8 mouse cellular contexts compared by ENCODE assay signal in the genomic region with DNA sequence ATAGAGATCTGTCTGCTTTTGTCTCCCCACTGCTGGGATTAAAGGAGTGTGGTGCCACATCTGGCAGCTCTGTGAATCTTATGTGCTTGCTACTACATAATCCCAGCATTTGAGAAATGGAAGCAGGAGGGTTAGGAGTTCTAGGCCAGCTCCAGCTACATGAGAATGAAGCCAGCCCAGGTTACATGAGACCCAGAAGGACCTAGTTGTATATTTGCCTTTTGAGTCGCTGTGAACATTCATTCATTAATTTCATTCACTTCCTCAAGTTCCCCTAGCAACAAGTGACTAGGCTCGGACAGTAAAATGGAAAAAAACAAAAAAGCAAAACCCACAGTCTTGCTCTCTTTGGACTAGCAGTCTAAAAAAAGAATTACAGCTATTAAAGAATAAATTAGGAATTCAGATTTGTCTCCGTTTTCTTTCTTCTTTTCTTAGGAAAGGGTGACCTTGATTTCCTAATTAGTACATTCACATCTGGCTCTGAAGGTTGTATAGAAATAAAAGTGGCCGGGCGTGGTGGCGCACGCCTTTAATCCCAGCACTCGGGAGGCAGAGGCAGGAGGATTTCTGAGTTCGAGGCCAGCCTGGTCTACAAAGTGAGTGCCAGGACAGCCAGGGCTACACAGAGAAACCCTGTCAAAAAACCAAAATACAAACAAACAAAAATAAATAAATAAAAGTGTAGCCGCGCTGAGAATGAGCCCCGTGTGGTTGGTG. TPM values are rescaled to one million over a fixed set of nuclear protein-coding genes. Genes with fewer than 3 reads are reported as not detected.
A peak's percentile ranks its signal among the peaks of the same experiment; 100 is the strongest.
DNase-seq lines count a peak whose midpoint lies in the region; ATAC-seq lines count a peak whose summit lies in the region.

No protein-coding gene starts in this region.

- no peak for DNase-seq in heart, postnatal 25 days (ENCODE audit: low spot score)
- peak; percentile 30 for DNase-seq in MN1 (ENCODE audit: low spot score)
- no peak for DNase-seq in ovary, postnatal 36 days (ENCODE audit: low spot score)
- no peak for DNase-seq in c-Kit-positive CD71-positive TER-119-positive erythroid progenitor cells, embryonic 14.5 days (ENCODE audit: low spot score)
- no peak for DNase-seq in frontal cortex, adult 2 months (ENCODE audit: extremely low spot score in 1 of 2, low spot score in 1 of 2)

- 48% methylated on average over 12 of the region's 12 CpGs for WGBS in heart, embryonic 14.5 days
- WGBS in hindbrain, embryonic 12.5 days = 46% methylated on average over 12 of the region's 12 CpGs
- WGBS in midbrain, embryonic 16.5 days = 42% methylated on average over 12 of the region's 12 CpGs

- peak overlapping the region; percentile 7 to 78; a peak in 3 of 4 replicates for H3K4me3 ChIP-seq in heart, embryonic 14.5 days (ENCODE audit: control insufficient read depth in 1 of 2, insufficient read depth in 1 of 2, low read depth in 1 of 2, low read length in 2 of 2)
- peak overlapping the region; percentile 76 for H3K4me3 ChIP-seq in hindbrain, embryonic 12.5 days
- peak overlapping the region; percentile 81 for H3K4me3 ChIP-seq in midbrain, embryonic 16.5 days (ENCODE audit: low read depth, low read length)

- peaks cover 20% of the 10 kb centered on the region for H3K36me3 ChIP-seq in heart, embryonic 14.5 days (ENCODE audit: control insufficient read depth, insufficient read depth, low read length)
- peaks cover 13% of the 10 kb centered on the region; the same call in 1 of the 2 replicates for H3K36me3 ChIP-seq in hindbrain, embryonic 12.5 days
- no peaks in the 10 kb centered on the region; the same call in 1 of the 2 replicates for H3K36me3 ChIP-seq in midbrain, embryonic 16.5 days (ENCODE audit: control insufficient read depth, insufficient read depth, low read length)

- H3K4me2 ChIP-seq in heart, embryonic 14.5 days (ENCODE audit: low read length) = peak overlapping the region; percentile 85
- H3K4me2 ChIP-seq in hindbrain, embryonic 12.5 days (replicated peaks) = peak overlapping the region; percentile 61
- peak overlapping the region; percentile 47 for H3K4me2 ChIP-seq in midbrain, embryonic 16.5 days (ENCODE audit: low read length)

- ATAC-seq in heart, embryonic 14.5 days (ENCODE audit: insufficient number of reproducible peaks, insufficient read depth, low FRiP score, low read depth) = no peak
- ATAC-seq in hindbrain, embryonic 12.5 days (ENCODE audit: low FRiP score) = no peak
- ATAC-seq in midbrain, embryonic 16.5 days = no peak

- no peaks in the 10 kb centered on the region for H3K27me3 ChIP-seq in heart, embryonic 14.5 days (ENCODE audit: control insufficient read depth, insufficient read depth, low read length)
- H3K27me3 ChIP-seq in hindbrain, embryonic 12.5 days = no peaks in the 10 kb centered on the region
- no peaks in the 10 kb centered on the region for H3K27me3 ChIP-seq in midbrain, embryonic 16.5 days (ENCODE audit: control insufficient read depth, insufficient read depth, low read depth, low read length)

- H3K9ac ChIP-seq in heart, embryonic 14.5 days (ENCODE audit: low read length) = no peak overlapping the region
- no peak overlapping the region for H3K9ac ChIP-seq in hindbrain, embryonic 12.5 days
- H3K9ac ChIP-seq in midbrain, embryonic 16.5 days (ENCODE audit: low read depth, low read length) = no peak overlapping the region

- intact Hi-C loops in heart, postnatal 25 days (cut with DNase I) = no loop called here

- H3K27ac ChIP-seq in heart, embryonic 14.5 days (replicated peaks in 1 of 2; ENCODE audit: control insufficient read depth in 1 of 2, insufficient read depth in 1 of 2, low read depth in 2 of 2, low read length in 2 of 2) = peak overlapping the region; percentile 51 to 90; a peak in 3 of 4 replicates
- peak overlapping the region; percentile 88 for H3K27ac ChIP-seq in hindbrain, embryonic 12.5 days
- H3K27ac ChIP-seq in midbrain, embryonic 16.5 days (ENCODE audit: low read length) = peak overlapping the region; percentile 93

- H3K9me3 ChIP-seq in heart, embryonic 14.5 days (ENCODE audit: control insufficient read depth, low read length) = no peaks in the 10 kb centered on the region
- 0 out of 2 replicates have a peak, but pooled peaks cover 4% of the 10 kb centered on the region for H3K9me3 ChIP-seq in hindbrain, embryonic 12.5 days (replicated peaks)
- no peaks in the 10 kb centered on the region; the same call in 1 of the 2 replicates for H3K9me3 ChIP-seq in midbrain, embryonic 16.5 days (replicated peaks; ENCODE audit: control insufficient read depth, low read length, poor library complexity, severe bottlenecking)

- peaks cover 8 to 27% of the 10 kb centered on the region in 2 experiments for H3K4me1 ChIP-seq in heart, embryonic 14.5 days (ENCODE audit: control insufficient read depth in 2 of 2, insufficient read depth in 2 of 2, low read length in 2 of 2)
- peaks cover 14% of the 10 kb centered on the region for H3K4me1 ChIP-seq in hindbrain, embryonic 12.5 days
- peaks cover 13% of the 10 kb centered on the region for H3K4me1 ChIP-seq in midbrain, embryonic 16.5 days (ENCODE audit: control insufficient read depth, insufficient read depth, low read length)

RNA-seq across cellular contexts. Expression of gene Ccdc107, which starts 0.4 kb away (rescaled TPM):
- polyA plus RNA-seq in heart, embryonic 14.5 days (2014; fragmentation: Nextera tagmentation; extraction: Ambion mirVana) = 76.5 and 85.8 TPM in 2 replicates
- total RNA-seq in heart, postnatal 25 days (2021) = 10 to 100 TPM; 26.6 to 31.8 TPM
- polyA plus RNA-seq in hindbrain, embryonic 12.5 days (2016; fragmentation: Nextera tagmentation; extraction: Ambion mirVana) = 50.8 and 51.4 TPM in 2 replicates
- 81.1 and 90.3 TPM in 2 replicates for polyA plus RNA-seq in midbrain, embryonic 16.5 days (2015; fragmentation: Nextera tagmentation; extraction: Ambion mirVana)
- 88.4 and 126 TPM in 2 replicates for polyA plus RNA-seq in frontal cortex, adult 2 months (2012; rRNA removed)

RNA-seq across cellular contexts. Expression of gene Arhgef39, which starts 7.2 kb away (rescaled TPM):
- 28.7 and 31.0 TPM in 2 replicates for polyA plus RNA-seq in heart, embryonic 14.5 days (2014; fragmentation: Nextera tagmentation; extraction: Ambion mirVana)
- total RNA-seq in heart, postnatal 25 days (2021) = under 1 TPM; 0.39 to 0.61 TPM
- 22.6 and 26.8 TPM in 2 replicates for polyA plus RNA-seq in hindbrain, embryonic 12.5 days (2016; fragmentation: Nextera tagmentation; extraction: Ambion mirVana)
- polyA plus RNA-seq in midbrain, embryonic 16.5 days (2015; fragmentation: Nextera tagmentation; extraction: Ambion mirVana) = 4.4 and 7.3 TPM in 2 replicates
- polyA plus RNA-seq in frontal cortex, adult 2 months (2012; rRNA removed) = 1.3 and 1.6 TPM in 2 replicates

RNA-seq across cellular contexts. Expression of gene Sit1, which starts 8.7 kb away (rescaled TPM):
- not detected in 2 replicates for polyA plus RNA-seq in heart, embryonic 14.5 days (2014; fragmentation: Nextera tagmentation; extraction: Ambion mirVana)
- total RNA-seq in heart, postnatal 25 days (2021) = not detected
- polyA plus RNA-seq in hindbrain, embryonic 12.5 days (2016; fragmentation: Nextera tagmentation; extraction: Ambion mirVana) = not detected in 2 replicates
- not detected in 2 replicates for polyA plus RNA-seq in midbrain, embryonic 16.5 days (2015; fragmentation: Nextera tagmentation; extraction: Ambion mirVana)
- polyA plus RNA-seq in frontal cortex, adult 2 months (2012; rRNA removed) = 0.16 TPM in 1 of 2 replicates, not detected in the other

RNA-seq across cellular contexts. Expression of gene Car9, which starts 14.5 kb away (rescaled TPM):
- polyA plus RNA-seq in heart, embryonic 14.5 days (2014; fragmentation: Nextera tagmentation; extraction: Ambion mirVana) = 2.1 and 2.4 TPM in 2 replicates
- total RNA-seq in heart, postnatal 25 days (2021) = under 1 TPM; 0.31 to 0.34 TPM
- 1.3 and 1.5 TPM in 2 replicates for polyA plus RNA-seq in hindbrain, embryonic 12.5 days (2016; fragmentation: Nextera tagmentation; extraction: Ambion mirVana)
- polyA plus RNA-seq in midbrain, embryonic 16.5 days (2015; fragmentation: Nextera tagmentation; extraction: Ambion mirVana) = 0.21 TPM in 1 of 2 replicates, not detected in the other
- 0.11 and 0.14 TPM in 2 replicates for polyA plus RNA-seq in frontal cortex, adult 2 months (2012; rRNA removed)

RNA-seq across cellular contexts. Expression of gene Tpm2, which starts 31.3 kb away (rescaled TPM):
- polyA plus RNA-seq in heart, embryonic 14.5 days (2014; fragmentation: Nextera tagmentation; extraction: Ambion mirVana) = 142 and 159 TPM in 2 replicates
- 10 to 100 TPM; 25.2 to 40.7 TPM for total RNA-seq in heart, postnatal 25 days (2021)
- 59.3 and 105 TPM in 2 replicates for polyA plus RNA-seq in hindbrain, embryonic 12.5 days (2016; fragmentation: Nextera tagmentation; extraction: Ambion mirVana)
- 7.3 and 8.3 TPM in 2 replicates for polyA plus RNA-seq in midbrain, embryonic 16.5 days (2015; fragmentation: Nextera tagmentation; extraction: Ambion mirVana)
- 11.8 and 15.7 TPM in 2 replicates for polyA plus RNA-seq in frontal cortex, adult 2 months (2012; rRNA removed)
